Mouse (Mus musculus): ENCODE measurements at regions not wholly inside any gene's neighbourhood (a gene's known extent, or its start where the extent isn't known, plus 50 kb on each side); places are given as distances from the start of the nearest gene placed in this dataset.

- no peak for TF ChIP-seq EP300 (IDR thresholded peaks at IDR 0.05; ENCODE audit: low read depth)
- no peak for TF ChIP-seq CTCF (IDR thresholded peaks at IDR 0.05; ENCODE audit: low read depth)
These were observed 376.4 kb downstream of the Kctd12 start for GRCm38 (mm10) chr14:102606055-102606454.
